Mouse (Mus musculus) small intestine, adult 2 months (tissue): Measurements from ENCODE around the gene Usp43.

Experiments
- CTCF ChIP-seq: fragments of 200-500 bp; IDR thresholded peaks from 2 replicates; pipeline ENCODE4 v1.5.1; 2012; ENCODE audit warnings: low read depth, mild to moderate bottlenecking, control low read depth, inconsistent platforms, low read length, moderate library complexity, mixed read lengths; ENCODE audit not compliant: insufficient replicate concordance, insufficient read length; ENCODE audit errors: extremely low read depth
- POLR2A ChIP-seq: fragments of 200-500 bp; IDR thresholded peaks from 2 replicates; pipeline ENCODE4 v1.6.1; 2012; ENCODE audit warnings: low read depth, mild to moderate bottlenecking, control low read depth, inconsistent platforms, low read length, moderate library complexity

- no peak for TF ChIP-seq CTCF
- peak; percentile 63; the same call in 1 of the 2 replicates for TF ChIP-seq POLR2A
These were observed 44.2 kb upstream of the Usp43 start, which contains the start of gene Stx8 for GRCm38 (mm10) chr11:67965905-67966878.
